Comparison of ENCODE assay signal across 8 mouse cellular contexts in the genomic region with DNA sequence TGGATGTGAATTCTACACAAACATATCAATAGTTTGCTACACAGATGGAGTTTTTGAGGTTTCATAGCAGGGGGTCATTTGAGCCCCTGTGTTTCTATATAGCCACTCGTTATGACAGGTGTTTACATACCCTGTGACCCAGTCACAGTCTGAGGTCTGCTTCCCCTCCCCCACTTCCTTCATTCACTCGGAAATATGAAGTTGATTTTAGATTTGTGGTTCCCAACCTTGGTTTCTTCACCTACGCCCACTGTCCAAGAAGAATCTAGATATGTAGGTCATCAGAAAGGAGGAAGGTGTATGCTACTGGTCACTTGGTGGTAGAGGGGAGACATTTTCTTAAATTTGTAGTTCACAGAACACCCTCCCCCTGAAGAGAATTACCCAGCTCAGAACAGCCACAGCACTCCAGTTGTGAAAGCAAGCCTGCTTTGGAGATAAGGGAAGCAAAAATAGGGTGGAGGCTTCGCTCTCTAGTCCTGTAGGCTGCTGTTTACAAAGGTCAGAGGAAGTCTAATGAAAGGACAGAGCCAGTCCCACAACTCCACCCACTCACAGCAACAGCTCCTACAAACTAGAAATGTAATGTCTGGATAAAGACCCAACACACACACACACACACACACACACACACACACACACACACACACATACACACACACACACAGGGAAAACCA. TPM values are rescaled to one million over a fixed set of nuclear protein-coding genes. Genes with fewer than 3 reads are reported as not detected.
DNase-seq lines count a peak whose midpoint lies in the region; ATAC-seq lines count a peak whose summit lies in the region.
"Had no signal": no experiment of that assay in that cellular context is flagged by ENCODE, and none has a peak within 500 bp of the region (broad histone marks: within the 10 kb centered on the region; RNA-seq: fewer than 3 reads in every experiment).

No protein-coding gene starts in this region.

- ATAC-seq in CD4-positive, CD25-positive, alpha-beta regulatory T cell, adult 4 months = peak; percentile 64
- peak; percentile 52 to 54; a peak in 3 of 4 replicates for ATAC-seq in hematopoietic stem cell, adult 5-6 weeks (replicated peaks in 1 of 2; ENCODE audit: insufficient read depth in 1 of 2, low FRiP score in 2 of 2, low TSS enrichment in 1 of 2, low read depth in 1 of 2, poor library complexity in 2 of 2, severe bottlenecking in 2 of 2)

- DNase-seq in lung, postnatal 4 days = peak; percentile 44 to 53
- DNase-seq in left cerebral cortex, postnatal 25 days (ENCODE audit: low spot score in 2 of 2) = no peak
- DNase-seq in layer of hippocampus, postnatal 36 days = no peak
- DNase-seq in Muller cell, postnatal 12 days (ENCODE audit: inconsistent ontology term) = no peak

- 0 out of 2 replicates have a peak overlapping the region, but pooled peaks have one; percentile 5 for H3K4me3 ChIP-seq in brown adipose tissue, adult 24 weeks (ENCODE audit: insufficient read depth, low read depth, low read length)
- H3K4me3 ChIP-seq: neural tube, embryonic 13.5 days had no signal

- intact Hi-C loops in left cerebral cortex, postnatal 25 days (cut with DNase I) = no loop called here

- peaks cover 16% of the 10 kb centered on the region; the same call in 1 of the 2 replicates for H3K4me1 ChIP-seq in brown adipose tissue, adult 24 weeks (ENCODE audit: control insufficient read depth, insufficient read depth, insufficient read length, low read length)
- H3K4me1 ChIP-seq: neural tube, embryonic 13.5 days had no signal

- H3K27ac ChIP-seq in brown adipose tissue, adult 24 weeks (replicated peaks; ENCODE audit: low read depth, low read length) = peak overlapping the region; percentile 80
- H3K27ac ChIP-seq: neural tube, embryonic 13.5 days had no signal

RNA-seq across cellular contexts. Expression of gene Stk24, which starts 43.0 kb away (rescaled TPM):
- 10 to 100 TPM; 63.3 to 68.7 TPM for polyA plus RNA-seq in CD4-positive, CD25-positive, alpha-beta regulatory T cell, adult 4 months (2017; shearing (Covaris generic))
- polyA plus RNA-seq in brown adipose tissue, adult 24 weeks (2012; ENCODE audit: insufficient read depth, insufficient read length, missing spikeins) = 23.0 and 30.9 TPM in 2 replicates
- 85.3 and 102 TPM in 2 replicates for total RNA-seq in hematopoietic stem cell, adult 5-6 weeks (2017)
- 10 to 100 TPM; 58.9 to 65.1 TPM for total RNA-seq in left cerebral cortex, postnatal 25 days (2021)
- total RNA-seq in layer of hippocampus, postnatal 36 days (2021) = 10 to 100 TPM; 57.3 to 62.1 TPM

Comparison
In these comparisons a context has a peak if more than half of its experiments do, and no peak if none do; other contexts are left out.
1. DNase-seq: peak in lung, postnatal 4 days (2 of 2); none in left cerebral cortex, postnatal 25 days (0 of 2), layer of hippocampus, postnatal 36 days (0 of 2) and Muller cell, postnatal 12 days (single experiment).